Comparison of ENCODE assay signal across 8 mouse cellular contexts in the genomic region with DNA sequence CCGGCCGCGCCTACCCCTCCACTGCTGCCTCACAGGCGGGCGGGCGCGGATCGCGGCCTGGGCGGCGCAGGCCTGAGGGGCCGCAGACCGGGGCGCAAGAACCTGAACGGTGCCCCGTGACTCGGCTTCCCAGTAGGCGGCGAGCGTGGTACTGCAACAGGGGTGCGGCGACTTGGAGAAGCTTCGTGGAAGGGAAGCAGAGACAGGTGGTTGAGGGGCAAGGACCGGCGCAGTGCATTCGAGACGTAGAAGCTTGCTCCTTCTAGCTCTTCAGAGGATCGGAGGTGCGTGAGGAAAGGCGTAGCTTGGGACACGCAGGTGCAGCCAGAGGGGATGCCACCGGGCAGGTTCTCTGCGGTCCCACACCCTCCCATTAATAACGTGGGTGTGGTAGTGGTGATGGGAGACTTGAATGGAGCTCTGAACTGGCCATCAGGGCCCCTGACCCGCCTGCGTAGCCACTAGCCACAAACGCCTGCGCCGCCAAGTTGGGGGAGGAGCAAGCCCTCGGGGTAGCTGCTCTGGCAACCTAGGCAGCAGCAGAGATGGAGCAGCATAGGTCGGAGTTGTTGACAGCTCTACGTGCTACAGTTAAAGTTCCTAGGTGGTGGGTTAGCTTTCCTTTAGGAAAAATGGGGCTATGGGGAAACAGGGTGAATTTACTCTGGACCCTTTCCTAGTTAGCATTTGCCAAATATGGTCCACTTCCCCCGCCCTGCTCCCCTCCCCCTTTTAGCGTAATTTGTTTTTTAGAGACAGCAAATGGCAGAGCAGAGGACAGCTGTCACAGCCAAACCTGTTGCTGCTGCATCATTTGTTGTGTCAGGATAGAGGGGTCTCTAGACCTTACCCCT. TPM values are rescaled to one million over a fixed set of nuclear protein-coding genes. Genes with fewer than 3 reads are reported as not detected.
A peak's percentile ranks its signal among the peaks of the same experiment; 100 is the strongest.
DNase-seq lines count a peak whose midpoint lies in the region; ATAC-seq and TF ChIP-seq lines count a peak whose summit lies in the region.

No protein-coding gene starts in this region.

- peaks cover 3% of the 10 kb centered on the region; the same call in 1 of the 2 replicates for H3K4me1 ChIP-seq in cerebellum, adult 2 months (ENCODE audit: control insufficient read depth, insufficient read depth, low read length)
- H3K4me1 ChIP-seq in forebrain, postnatal 0 days (ENCODE audit: insufficient read depth), result peaks cover 16% of the 10 kb centered on the region
- H3K4me1 ChIP-seq in neural tube, embryonic 14.5 days (ENCODE audit: control insufficient read depth, insufficient read depth, low read length), result peaks cover 15% of the 10 kb centered on the region
- no peaks in the 10 kb centered on the region; the same call in 1 of the 2 replicates for H3K4me1 ChIP-seq in thymus, adult 2 months (replicated peaks; ENCODE audit: control insufficient read depth, insufficient read depth, low read length)

- TF ChIP-seq POLR2A in cerebellum, adult 2 months (IDR thresholded peaks at IDR 0.05; ENCODE audit: borderline replicate concordance, insufficient read depth, low read length), result peak; percentile 40; the same call in 1 of the 2 replicates
- TF ChIP-seq POLR2A in thymus, adult 2 months (IDR thresholded peaks at IDR 0.05; ENCODE audit: control insufficient read depth, extremely low read depth, insufficient read depth, low read length, poor library complexity), result no peak

- intact Hi-C loops in heart, postnatal 36 days (cut with DNase I), result loop anchor here (1.0 to 5.0 kb wide), 4 partner anchors 42 to 154 kb away; a partner anchor contains a TSS

- no peaks in the 10 kb centered on the region for H3K9me3 ChIP-seq in forebrain, postnatal 0 days (ENCODE audit: low read length)
- H3K9me3 ChIP-seq in neural tube, embryonic 14.5 days (ENCODE audit: control insufficient read depth, low read length), result no peaks in the 10 kb centered on the region

- no peaks in the 10 kb centered on the region for H3K27me3 ChIP-seq in cerebellum, adult 2 months (ENCODE audit: control insufficient read depth, insufficient read depth, low read length)
- no peaks in the 10 kb centered on the region for H3K27me3 ChIP-seq in forebrain, postnatal 0 days (ENCODE audit: insufficient read depth, low read length)
- no peaks in the 10 kb centered on the region; the same call in 1 of the 2 replicates for H3K27me3 ChIP-seq in neural tube, embryonic 14.5 days (ENCODE audit: control insufficient read depth, insufficient read depth, low read length)
- no peaks in the 10 kb centered on the region for H3K27me3 ChIP-seq in thymus, adult 2 months (ENCODE audit: control insufficient read depth, insufficient read depth, low read length)

- DNase-seq in MEL-GATA-1-ER (ENCODE audit: extremely low read depth, low read depth), result peak; percentile 61
- peak; percentile 85 to 89 for DNase-seq in cerebellum, adult 2 months
- DNase-seq in forebrain, postnatal 0 days, result peak; percentile 75
- peak; percentile 81 to 83 for DNase-seq in heart, postnatal 36 days
- peak; percentile 61 to 66 for DNase-seq in layer of hippocampus, adult 2 months (ENCODE audit: low spot score in 2 of 2)
- DNase-seq in lung, adult 18-20 months, result peak; percentile 89 to 90
- DNase-seq in thymus, adult 2 months, result peak; percentile 77

- no peak for TF ChIP-seq CTCF in cerebellum, adult 2 months (IDR thresholded peaks at IDR 0.05; ENCODE audit: borderline replicate concordance, insufficient read depth, low read depth, low read length)
- TF ChIP-seq CTCF in forebrain, postnatal 0 days (IDR thresholded peaks at IDR 0.05; ENCODE audit: low read depth), result peak; percentile 1; the same call in 1 of the 2 replicates
- peak; percentile 63 for TF ChIP-seq CTCF in layer of hippocampus, adult 2 months (conservative IDR thresholded peaks at IDR 0.05)
- TF ChIP-seq CTCF in thymus, adult 2 months (IDR thresholded peaks at IDR 0.05; ENCODE audit: borderline replicate concordance, control insufficient read depth, extremely low read depth, insufficient read depth, low read length, poor library complexity), result peak; percentile 70; the same call in 1 of the 2 replicates

- WGBS in cerebellum, adult 2 months, result under 1% methylated on average over 44 of the region's 44 CpGs
- WGBS in forebrain, postnatal 0 days, result 1% methylated on average over 42 of the region's 44 CpGs
- under 1% methylated on average over 42 of the region's 44 CpGs for WGBS in neural tube, embryonic 14.5 days
- WGBS in thymus, adult 2 months, result 2% methylated on average over 44 of the region's 44 CpGs

- H3K36me3 ChIP-seq in forebrain, postnatal 0 days (ENCODE audit: insufficient read depth), result no peaks in the 10 kb centered on the region
- H3K36me3 ChIP-seq in neural tube, embryonic 14.5 days (ENCODE audit: control insufficient read depth, insufficient read depth, low read length), result no peaks in the 10 kb centered on the region
- no peaks in the 10 kb centered on the region for H3K36me3 ChIP-seq in thymus, adult 2 months (ENCODE audit: control insufficient read depth, insufficient read depth, low read length)

- ATAC-seq in forebrain, postnatal 0 days, result peak; percentile 84
- peak; percentile 88 for ATAC-seq in neural tube, embryonic 14.5 days (ENCODE audit: low read depth)

- peak overlapping the region; percentile 84 for H3K9ac ChIP-seq in forebrain, postnatal 0 days
- peak overlapping the region; percentile 78 for H3K9ac ChIP-seq in neural tube, embryonic 14.5 days (replicated peaks; ENCODE audit: low read depth, low read length)

- peak overlapping the region; percentile 69 for H3K27ac ChIP-seq in cerebellum, adult 2 months (ENCODE audit: insufficient read depth, low read length)
- peak overlapping the region; percentile 86 for H3K27ac ChIP-seq in forebrain, postnatal 0 days (ENCODE audit: low read depth, low read length)
- peak overlapping the region; percentile 99 for H3K27ac ChIP-seq in layer of hippocampus, adult 2 months
- H3K27ac ChIP-seq in neural tube, embryonic 14.5 days (ENCODE audit: low read depth, low read length), result peak overlapping the region; percentile 75; the same call in 1 of the 2 replicates
- no peak overlapping the region for H3K27ac ChIP-seq in thymus, adult 2 months (ENCODE audit: control insufficient read depth, insufficient read depth, low read length)

- peak overlapping the region; percentile 76 for H3K4me3 ChIP-seq in cerebellum, adult 2 months (replicated peaks; ENCODE audit: insufficient read depth, low read depth, low read length)
- peak overlapping the region; percentile 83 for H3K4me3 ChIP-seq in forebrain, postnatal 0 days (ENCODE audit: low read depth, low read length)
- peak overlapping the region; percentile 81 for H3K4me3 ChIP-seq in layer of hippocampus, adult 2 months
- H3K4me3 ChIP-seq in neural tube, embryonic 14.5 days (ENCODE audit: low read depth, low read length), result peak overlapping the region; percentile 77
- H3K4me3 ChIP-seq in thymus, adult 2 months (ENCODE audit: control insufficient read depth, insufficient read depth, low read length), result peak overlapping the region; percentile 78

- H3K4me2 ChIP-seq in forebrain, postnatal 0 days (ENCODE audit: low read depth), result peak overlapping the region; percentile 79
- peak overlapping the region; percentile 92 for H3K4me2 ChIP-seq in neural tube, embryonic 14.5 days (ENCODE audit: low read depth, low read length)

RNA-seq across cellular contexts. Expression of a gene that starts 38.1 kb away (rescaled TPM):
- polyA plus RNA-seq in cerebellum, adult 2 months (2012; rRNA removed), result 15.0 and 16.0 TPM in 2 replicates
- total RNA-seq in forebrain, postnatal 0 days (2014; rRNA removed), result 23.2 and 23.9 TPM in 2 replicates
- polyA plus RNA-seq in forebrain, postnatal 0 days (2015; fragmentation: Nextera tagmentation; extraction: Ambion mirVana), result 22.0 and 24.5 TPM in 2 replicates
- total RNA-seq in heart, postnatal 36 days (2021), result 100 to 1,000 TPM; 102 to 112 TPM
- 10 to 100 TPM; 25.5 to 26.5 TPM for total RNA-seq in layer of hippocampus, adult 2 months (2021)
- polyA plus RNA-seq in neural tube, embryonic 14.5 days (2014; fragmentation: Nextera tagmentation; extraction: Ambion mirVana), result 19.5 and 34.2 TPM in 2 replicates
- 14.2 and 20.1 TPM in 2 replicates for polyA plus RNA-seq in thymus, adult 2 months (2012; rRNA removed)
